Mouse (Mus musculus) gastrocnemius, postnatal 36 days (tissue): ENCODE results near the gene Rgs9bp. TPM values are rescaled to one million over a fixed set of nuclear protein-coding genes. Genes with fewer than 3 reads are reported as not detected.
A peak's percentile ranks its signal among the peaks of the same experiment; 100 is the strongest.
"Not testable (repeated sequence)": the region's sequence is repeated elsewhere in the genome, so short reads cannot be mapped to it uniquely, and the experiment has no call there.

Source experiments
- DNase-seq, 2 experiments: peaks; one replicate each; pipeline ENCODE4 v3.0.0; 2022
- intact Hi-C: fragments of 180-260 bp; cut with DNase I; formaldehyde crosslinking; loops from one replicate; pipeline ENCODE4 v1.15.1; 2025
- total RNA-seq, 2 experiments: library from RNA; stranded (reverse); gene quantifications; 2 replicates each; pipeline ENCODE4 v1.2.3; 2021

Rgs9bp gene
- total RNA-seq, 2 experiments from 2014 or later: 0.05 TPM; not detected in 1

DNA sequence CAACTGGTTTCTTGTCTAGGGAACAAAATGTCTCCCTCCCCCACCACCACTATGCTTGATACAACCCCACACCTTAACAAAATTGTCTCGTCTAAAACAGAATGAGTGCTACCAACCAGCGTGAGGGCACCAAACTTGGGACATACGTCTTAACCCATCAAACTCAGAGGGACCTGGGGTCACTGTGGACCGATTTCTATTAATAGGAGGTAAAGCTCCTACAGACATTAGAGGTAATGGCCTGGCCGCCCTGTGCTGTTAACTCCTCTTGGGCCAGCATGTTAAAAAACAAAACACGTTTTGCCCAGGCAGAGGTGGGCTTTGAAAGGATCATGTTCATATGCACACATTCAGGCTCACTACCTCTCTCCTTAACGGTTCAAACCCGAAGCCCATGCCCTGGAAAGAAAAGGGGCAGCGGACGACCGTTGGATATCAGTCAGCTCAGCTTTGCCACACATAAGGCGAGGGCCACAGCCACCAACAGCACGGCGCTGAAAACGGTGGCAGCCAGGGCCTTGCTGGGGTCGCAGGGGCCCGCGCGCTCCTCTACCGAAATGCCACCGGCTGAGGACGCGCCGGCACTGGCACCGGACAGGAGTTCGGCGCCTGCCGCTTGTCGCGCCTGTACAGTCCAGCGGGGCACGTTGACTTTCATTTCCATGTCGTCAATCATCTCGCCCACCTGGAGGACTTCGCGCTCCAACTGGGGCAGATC is 1.2 kb downstream of the Rgs9bp start:
- DNase-seq: no peak
- intact Hi-C loops: loop anchor here (5.0 kb wide), 1 partner anchor 53 kb away; no protein-coding TSS in a partner anchor

DNA sequence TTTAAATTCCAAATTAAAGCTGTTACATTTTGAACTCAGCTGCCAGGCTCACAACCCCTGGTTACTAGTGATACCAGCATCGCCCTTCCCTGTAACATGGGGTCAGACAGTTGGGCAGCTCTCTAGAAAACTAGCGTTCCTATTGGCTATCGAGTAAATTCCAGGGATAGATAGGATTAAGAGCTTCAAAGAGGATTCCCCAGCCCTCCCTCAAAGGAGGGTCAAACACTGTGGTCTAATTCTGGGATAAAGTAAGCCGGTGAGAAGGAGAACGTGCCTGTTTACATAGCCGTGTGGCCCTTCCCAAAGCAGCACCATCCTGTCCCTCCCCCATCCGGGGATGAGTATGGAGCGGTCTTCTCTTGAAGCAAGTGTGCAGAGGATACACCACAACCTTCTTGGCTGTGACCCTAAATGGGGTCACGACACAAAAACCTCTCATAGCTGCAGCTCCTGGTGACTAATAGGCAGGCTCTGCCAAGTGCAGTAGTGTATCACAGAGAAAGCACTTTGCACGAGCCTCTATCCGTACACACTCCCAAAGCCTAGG is 1.8 kb downstream of the Rgs9bp start:
- intact Hi-C loops: loop anchor here (5.0 kb wide), 1 partner anchor 54 kb away; no protein-coding TSS in a partner anchor
- DNase-seq: no peak

DNA sequence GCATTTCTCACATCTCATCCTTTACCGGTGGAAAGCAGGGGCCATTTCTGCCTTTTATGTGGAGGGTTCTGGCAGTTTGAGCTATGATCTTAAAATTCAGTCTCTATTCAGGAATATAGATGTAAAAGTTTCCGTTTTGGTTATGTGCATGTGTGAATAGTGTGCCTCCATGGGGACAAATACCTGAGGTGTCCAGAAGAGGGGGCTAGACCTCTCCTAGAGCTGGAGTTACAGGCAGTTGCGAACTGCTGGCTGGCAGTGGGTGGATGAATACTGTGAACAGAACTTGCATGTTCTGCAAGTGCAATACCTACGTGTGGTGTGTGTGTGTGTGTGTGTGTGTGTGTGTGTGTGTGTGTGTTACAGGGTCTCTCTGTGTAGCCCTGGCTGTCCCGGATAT is 2.7 kb downstream of the Rgs9bp start:
- intact Hi-C loops: loop anchor here (5.0 kb wide), 1 partner anchor 55 kb away; no protein-coding TSS in a partner anchor

DNA sequence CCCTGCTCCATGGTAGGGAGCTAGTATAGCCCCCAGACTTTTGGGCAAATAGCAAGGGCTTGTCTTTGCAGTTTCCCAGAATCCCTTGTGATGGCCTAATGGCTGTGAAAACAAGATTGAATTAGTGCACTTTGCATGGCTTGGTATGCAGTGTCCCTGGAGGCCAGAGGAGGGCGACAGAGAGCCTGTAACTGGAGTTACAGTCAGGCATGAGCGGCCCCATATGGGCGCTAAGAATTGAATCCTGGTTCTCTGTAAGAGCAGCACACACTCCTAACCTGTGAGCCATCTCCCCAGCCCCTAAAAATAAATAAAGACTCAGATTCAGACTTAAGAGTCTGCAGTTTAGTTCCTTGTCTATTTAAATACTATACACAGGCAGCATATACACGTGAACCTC is 5.5 kb downstream of the Rgs9bp start:
- no peak for DNase-seq
- intact Hi-C loops: loop anchor here (5.0 kb wide), 1 partner anchor 57 kb away; no protein-coding TSS in a partner anchor

More for the DNA sequence above, 2.7 kb downstream of the Rgs9bp start:
- no peak for DNase-seq

DNA sequence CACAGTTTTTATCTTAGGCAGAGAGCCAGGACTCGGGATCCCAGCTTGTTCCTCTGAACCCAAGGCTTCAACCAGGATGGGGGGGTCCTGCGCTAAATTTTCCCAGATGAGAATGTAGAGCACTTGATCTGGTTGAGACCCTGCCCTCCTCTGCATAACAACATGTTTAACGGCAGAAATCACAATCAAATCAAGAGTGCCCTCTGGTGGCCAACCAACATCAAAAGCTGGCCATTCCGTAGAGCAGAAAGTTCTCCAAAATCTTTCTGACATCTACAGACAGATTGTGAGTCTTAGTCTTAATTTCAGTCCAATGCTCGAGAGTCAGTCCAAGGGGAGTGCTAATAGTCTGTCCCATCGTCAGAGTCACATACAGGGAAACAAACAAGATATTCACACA is 14.5 kb downstream of the Rgs9bp start:
- DNase-seq, intact Hi-C loops: not testable (repeated sequence)

DNA sequence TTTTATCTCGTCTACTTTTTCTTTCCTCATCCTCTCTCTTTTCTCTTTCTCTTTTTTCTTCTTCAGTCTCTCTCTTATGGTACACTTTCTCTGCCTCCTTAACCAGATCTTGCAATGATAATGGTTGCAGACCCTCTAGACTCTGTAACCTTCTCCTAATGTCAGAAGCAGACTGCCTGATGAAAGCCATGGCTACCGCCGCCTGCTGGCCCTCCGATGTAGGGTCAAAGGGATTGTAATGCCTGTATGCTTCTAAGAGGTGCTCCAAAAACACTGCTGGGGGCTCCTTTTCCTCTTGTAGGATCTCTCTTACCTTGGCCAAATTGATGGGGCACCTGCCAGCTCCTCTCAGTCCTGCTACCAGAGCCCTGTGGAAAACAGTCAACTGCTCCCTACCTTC is 15.7 kb downstream of the Rgs9bp start:
- DNase-seq, intact Hi-C loops: not testable (repeated sequence)

DNA sequence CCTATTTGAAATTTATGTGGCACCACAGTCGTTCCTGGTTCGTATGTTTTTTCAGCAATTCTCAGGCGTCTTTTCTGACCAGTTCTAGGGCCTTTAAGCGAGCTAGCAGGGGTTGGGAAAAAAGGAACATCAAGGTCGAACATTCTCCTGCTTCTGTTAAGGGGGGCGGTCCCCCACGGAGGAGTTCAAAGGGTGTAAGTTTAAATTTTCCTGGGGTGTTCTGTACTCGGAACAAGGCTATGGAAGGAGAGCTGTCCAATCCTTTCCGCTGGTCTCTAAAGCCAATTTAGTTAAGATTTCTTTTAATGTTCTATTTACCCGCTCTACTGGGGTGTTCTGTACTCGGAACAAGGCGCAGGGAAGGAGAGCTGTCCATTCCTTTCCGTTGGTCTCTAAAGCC is 19.4 kb downstream of the Rgs9bp start:
- DNase-seq, intact Hi-C loops: not testable (repeated sequence)

DNA sequence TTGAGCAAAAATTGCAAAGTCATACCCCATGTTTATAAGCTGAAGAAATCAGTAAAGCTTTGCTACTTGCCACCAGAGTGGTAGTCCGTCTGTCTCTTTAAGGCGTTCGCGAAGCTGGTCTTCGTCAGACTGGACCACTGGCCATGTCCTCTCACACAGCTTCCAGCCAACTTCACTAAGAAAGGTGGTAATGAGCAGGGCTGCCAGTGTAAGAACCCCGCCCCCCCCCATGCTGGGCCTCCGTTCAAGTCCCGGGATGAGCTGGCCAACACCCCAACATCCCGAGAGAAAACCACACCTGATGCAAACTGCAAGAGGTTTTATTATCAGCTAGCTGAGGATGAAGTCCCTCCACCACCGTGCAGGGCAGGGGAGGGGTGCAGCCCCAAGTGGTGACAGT is 20.5 kb downstream of the Rgs9bp start:
- DNase-seq, intact Hi-C loops: not testable (repeated sequence)

DNA sequence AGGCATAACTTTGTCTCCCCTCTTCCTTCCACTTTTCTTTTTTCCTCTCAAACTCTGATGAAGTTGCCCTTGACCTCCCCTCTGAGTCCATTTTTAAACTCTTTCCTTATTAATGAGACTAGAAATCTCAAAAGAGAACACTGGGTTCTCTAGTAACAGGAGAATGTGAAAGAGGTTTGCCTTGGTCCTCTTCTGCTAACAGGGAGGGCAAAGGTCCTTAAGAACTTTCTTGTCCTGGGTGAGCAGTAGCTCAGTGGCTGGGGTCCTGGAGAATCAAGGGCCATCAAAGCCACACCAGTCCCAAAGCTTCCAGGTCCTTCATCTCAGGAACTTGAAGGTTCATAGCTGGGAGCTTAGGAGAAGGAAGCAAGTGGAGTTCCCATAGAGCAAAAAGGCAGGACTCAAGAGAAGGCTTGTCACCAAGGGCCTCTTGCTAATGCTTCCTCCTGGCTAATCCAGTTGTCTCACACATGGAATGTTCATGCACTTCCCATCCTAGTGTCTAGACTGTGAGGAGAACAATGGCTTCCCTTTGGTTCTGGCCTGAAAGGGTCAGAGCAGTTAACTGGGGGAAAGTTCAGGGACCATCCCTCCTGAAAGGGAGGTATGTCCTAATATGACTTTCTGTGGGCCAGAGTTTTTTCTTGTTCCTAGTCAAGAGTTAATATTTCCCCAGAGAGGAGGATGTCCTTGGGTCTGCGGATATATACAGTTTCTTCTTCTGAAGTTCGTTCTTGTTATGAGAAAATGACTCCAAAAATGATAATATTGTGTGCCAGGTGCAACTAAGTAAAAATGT is 21.1 kb downstream of the Rgs9bp start:
- intact Hi-C loops: no loop called here
- no peak for DNase-seq

DNA sequence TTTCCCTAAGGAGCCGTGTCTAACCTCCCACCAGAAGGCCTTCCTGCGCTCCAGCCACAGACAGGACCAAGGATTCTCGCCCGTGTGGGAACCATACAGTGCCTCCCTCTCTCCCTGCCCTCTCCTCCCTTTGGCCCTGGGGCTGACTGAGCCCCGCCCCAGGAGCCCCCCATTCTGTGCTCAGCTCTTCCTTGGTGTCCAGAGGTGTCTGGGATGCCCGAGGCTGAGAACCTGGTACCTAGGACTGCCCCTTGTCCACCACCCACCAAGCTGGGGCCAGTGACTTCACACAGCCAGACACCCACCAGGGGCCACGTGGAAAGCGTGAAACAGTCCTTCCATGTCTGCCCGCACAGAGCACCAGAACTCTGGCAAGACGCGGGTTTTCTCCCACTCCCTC is 22.3 kb downstream of the Rgs9bp start:
- intact Hi-C loops: no loop called here
- DNase-seq: no peak

DNA sequence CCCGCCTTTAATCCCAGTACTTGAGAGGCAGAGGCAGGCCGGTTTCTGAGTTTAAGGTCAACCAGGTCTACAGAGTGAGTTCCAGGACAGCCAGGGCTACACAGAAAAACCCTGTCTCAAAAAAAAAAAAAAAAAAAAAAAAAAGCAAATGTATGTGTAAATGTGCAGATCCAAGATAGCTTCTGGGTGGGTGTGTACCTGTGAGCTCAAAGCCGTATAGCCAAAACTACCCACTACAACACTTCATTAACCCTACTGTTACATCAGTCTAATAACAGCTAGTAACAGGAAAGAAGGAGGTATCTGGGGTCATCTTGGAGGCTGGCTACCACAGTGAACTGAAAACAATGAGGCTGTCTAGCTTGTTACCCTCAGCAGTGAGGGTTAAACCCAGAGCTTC is 25.5 kb downstream of the Rgs9bp start:
- intact Hi-C loops: no loop called here
- DNase-seq: no peak

DNA sequence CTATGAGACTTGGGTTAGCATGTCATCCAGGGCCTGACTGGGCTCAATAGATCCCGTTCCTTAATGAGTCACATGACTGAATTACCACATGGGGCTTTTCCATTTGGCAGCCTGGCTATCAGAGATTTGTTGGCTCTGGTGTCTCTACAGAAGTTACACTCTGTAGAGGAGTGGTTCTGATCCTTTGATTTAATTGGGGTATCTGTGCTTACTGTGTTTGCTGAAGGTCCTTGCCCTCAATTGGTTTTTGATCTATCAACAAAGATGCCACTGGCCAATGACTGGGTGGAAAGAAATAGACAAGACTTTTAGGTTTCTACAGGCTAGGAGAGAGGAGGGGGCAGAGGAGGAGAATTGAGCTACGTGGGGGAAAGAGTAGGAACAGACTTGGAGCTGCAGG is 26.7 kb downstream of the Rgs9bp start:
- intact Hi-C loops: no loop called here

DNA sequence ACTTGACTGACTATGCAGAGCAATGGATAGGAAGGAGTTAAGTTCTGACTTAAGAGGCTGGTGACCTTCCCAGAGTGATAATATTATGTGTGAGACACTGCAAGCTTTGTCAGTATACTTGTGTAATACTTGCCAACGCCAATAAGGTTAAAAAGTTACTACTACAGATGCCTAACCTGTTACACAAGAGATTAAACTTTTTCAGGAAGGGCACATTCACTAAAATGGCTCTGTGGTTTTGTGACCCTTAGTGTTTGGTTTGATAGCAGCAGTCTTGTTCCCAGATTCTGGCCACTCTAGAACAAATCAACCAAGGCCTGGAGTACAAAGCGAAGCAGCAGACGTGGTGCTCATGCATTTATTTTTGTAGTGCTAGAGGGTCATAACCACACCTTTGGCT is 27.8 kb downstream of the Rgs9bp start:
- intact Hi-C loops: no loop called here
- DNase-seq: no peak

More for the DNA sequence above, 26.7 kb downstream of the Rgs9bp start:
- DNase-seq: no peak

DNA sequence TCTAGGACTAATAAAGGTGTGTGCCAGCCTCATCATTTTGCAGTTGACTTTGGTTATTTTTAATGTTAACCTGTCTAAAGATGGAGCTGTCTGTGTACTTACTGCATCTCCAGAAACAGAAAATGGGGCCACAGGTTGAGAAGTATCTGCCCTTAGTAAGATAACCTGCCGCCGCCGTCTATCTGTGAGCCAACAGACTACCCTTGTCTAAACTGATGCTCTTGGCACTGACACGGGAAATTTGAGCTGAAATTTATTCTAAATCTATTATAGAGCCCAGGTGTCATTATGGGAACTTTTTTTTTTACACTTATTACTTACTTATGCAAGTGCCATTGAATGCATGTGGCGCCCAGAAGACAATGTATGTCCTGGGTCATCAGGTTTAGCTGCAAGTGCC is 28.5 kb downstream of the Rgs9bp start:
- no peak for DNase-seq
- intact Hi-C loops: no loop called here

DNA sequence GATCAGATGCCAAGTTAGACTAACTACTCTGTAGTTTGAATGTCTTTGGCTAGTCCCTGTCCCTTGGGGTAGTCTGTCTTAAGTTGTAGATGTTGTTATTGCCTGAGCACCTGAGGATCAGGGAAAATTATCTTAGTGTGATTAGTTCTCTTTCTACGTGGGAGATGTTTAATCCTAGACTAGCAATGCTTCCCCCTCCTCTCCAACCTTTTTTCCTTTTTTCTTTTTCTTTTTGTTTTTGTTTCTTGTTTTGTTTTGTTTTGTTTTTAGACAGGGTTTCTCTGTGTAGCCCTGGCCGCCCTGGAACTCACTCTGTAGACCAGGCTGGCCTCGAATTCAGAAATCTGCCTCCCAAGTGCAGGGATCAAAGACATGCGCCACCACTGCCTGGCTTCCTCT is 29.2 kb downstream of the Rgs9bp start, which contains the start of gene Nudt19:
Gene Nudt19 (minus strand): TSS at position 100 of the 399 bp plus-strand sequence.
- intact Hi-C loops: no loop called here
- no peak for DNase-seq

DNA sequence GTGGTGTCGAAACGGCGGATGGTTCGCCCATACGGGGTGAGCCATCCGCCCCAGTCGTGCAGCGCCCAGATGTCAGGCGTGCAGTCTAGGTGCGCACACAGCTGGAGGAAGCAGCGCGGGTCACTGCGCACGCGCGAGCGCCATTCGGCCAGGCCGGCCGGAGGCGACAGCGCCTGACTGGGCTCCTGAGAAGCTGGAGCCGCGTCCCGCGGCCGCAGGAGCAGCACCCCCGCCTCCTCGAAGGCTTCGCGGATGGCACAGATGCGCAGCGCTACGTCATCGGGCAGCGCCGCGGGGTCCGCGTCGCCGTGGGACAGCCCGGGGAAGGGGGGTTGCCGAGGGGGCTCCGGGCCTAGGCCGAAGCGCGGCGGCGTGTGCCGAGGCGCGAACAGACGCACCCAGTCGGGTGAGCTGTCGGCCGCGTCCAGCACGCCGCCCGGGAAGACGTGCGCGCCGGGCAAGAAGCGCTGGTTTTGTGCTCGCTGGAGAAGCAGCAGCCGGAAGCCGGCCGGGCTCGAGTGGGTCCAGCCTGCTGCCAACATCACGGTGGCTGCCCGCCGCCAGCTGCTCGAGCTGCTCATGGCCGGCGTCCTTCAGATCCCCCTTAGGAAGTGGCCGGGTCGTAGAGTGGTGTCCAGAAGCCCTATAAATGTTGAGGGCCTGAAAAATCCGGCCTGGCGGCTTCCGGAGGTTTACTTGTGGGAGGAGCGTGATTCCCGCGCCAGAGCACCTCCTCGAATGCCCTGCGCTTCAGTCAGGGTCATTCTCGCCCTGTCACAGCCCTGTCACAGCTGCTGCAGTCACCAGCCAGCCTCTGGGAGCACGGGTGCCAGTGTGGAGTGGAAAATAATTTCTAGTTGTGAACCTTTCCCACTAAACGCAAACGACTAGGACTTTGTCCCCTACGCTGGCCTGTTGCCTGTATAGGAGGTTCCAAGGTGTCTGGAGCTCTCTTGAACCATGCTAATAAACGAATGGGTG is 29.9 kb downstream of the Rgs9bp start:
- intact Hi-C loops: no loop called here
- DNase-seq: peak; percentile 80 to 82

DNA sequence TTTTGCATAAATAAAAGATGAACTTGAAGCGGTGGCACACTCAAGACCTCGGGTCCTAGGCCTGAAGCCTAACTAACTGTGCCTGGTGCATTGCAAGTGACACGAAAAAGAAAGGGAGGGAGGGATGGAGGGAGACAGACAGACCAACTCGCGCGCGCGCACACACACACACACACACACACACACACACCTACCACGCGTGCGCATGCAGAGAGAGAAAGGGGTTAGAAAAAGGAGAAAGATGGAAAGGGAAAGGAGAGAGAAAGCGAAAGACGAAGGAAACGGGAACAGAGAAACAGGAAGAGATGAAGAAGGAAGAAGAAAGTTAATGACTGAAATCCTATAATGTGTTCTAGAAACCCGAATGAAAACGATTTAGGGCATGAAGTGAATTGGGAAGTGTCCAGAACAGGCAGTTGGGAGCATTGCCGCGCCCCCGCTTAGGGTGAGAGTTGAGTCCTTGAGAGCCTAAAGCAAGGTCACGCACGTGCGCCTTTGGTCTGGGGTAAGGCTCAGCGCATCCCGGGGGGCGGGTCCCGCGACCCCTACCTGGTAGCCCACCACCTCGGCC is 30.7 kb downstream of the Rgs9bp start:
- intact Hi-C loops: no loop called here
- DNase-seq: no peak

DNA sequence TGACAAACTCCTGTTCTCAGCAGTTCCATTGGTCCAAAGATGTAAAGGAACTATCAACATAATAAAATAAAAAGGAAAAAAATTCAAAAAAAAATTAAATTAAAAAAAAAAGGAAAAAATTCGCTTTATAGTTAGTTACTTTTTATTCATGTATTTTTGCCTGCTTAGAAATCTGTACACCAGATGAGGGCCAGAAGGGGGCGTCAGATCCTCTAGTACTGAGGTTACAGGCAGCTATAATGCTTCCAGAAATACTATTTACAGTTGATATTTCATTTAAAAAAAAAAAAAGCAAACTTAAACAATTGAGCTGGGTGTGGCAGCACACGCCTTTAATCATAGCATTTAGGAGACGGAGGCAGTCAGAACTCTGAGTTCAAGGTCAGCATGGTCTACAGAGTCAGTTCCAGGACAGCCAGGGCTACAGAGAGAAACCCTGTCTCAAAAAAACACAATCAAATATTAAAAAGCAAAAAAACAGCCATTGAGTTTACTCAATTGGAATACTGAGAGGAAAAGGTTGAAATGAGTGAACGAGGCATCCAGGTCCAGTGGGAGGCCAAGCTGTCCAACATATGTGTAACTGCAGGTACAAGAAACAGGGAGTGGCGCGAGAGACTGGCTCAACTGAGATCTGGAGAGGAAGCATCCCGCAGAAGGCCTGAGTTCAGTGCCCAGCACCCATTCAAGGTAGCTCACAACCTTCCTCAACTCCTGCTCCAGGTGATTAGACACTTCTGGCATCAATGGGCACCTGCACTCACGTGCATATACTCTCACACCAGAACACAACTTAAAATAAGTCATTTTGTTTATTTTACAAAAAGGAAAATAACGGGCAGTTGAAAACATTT is 31.4 kb downstream of the Rgs9bp start:
- intact Hi-C loops: no loop called here
- DNase-seq: no peak

DNA sequence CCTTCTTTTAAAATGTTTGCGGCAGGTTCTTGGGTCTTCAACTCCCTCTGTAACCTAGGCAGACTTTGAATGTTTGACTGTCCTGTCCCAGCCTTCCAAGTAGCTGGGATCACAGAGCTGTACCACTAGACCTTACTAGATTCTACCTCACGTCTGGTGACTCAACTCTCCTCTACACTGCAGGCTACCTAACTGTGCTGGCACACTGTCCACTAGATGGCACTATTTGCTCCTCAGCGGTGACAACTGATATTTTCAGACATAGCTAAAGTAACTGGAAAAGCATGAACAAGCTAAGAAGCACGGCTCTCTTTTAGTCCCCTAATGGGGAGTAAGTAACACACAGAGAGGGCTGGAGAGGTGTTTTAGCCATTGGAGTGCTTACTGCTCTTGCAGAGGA is 39.5 kb downstream of the Rgs9bp start:
- DNase-seq: peak in 1 of 2 experiments; percentile 18
- intact Hi-C loops: loop anchor here (5.0 kb wide), 1 partner anchor 91 kb away; no protein-coding TSS in a partner anchor
